ENCODE assay signal across 26 mouse cellular contexts in genomic region chr1:47432829-47433228, GRCm38 (mm10).
"Had no signal": no experiment of that assay in that cellular context is flagged by ENCODE, and none has a peak within 500 bp of the region (broad histone marks: within the 10 kb centered on the region; RNA-seq: fewer than 3 reads in every experiment).

No protein-coding gene starts in this region.

- H3K9ac ChIP-seq: heart, embryonic 12.5 days; hindbrain, embryonic 12.5 days; hindbrain, embryonic 14.5 days; kidney, embryonic 15.5 days; limb, embryonic 12.5 days; liver, embryonic 13.5 days had no signal

- ATAC-seq: hindbrain, embryonic 16.5 days; intestine, embryonic 16.5 days had no signal

- H3K9me3 ChIP-seq: heart, embryonic 10.5 days; heart, embryonic 12.5 days; hindbrain, embryonic 10.5 days; hindbrain, embryonic 12.5 days; kidney, embryonic 15.5 days; limb, embryonic 12.5 days; liver, embryonic 13.5 days had no signal

- H3K4me3 ChIP-seq: gastrocnemius, adult 2 months; heart, embryonic 10.5 days; heart, embryonic 12.5 days; hindbrain, embryonic 10.5 days; hindbrain, embryonic 12.5 days; kidney, embryonic 15.5 days; layer of hippocampus, adult 2 months; left cerebral cortex, adult 2 months; limb, embryonic 12.5 days; liver, embryonic 13.5 days had no signal

- H3K4me2 ChIP-seq: heart, embryonic 12.5 days; hindbrain, embryonic 12.5 days; hindbrain, embryonic 14.5 days; kidney, embryonic 15.5 days; limb, embryonic 12.5 days; liver, embryonic 11.5 days; liver, embryonic 13.5 days had no signal

- H3K36me3 ChIP-seq: heart, embryonic 10.5 days; heart, embryonic 12.5 days; hindbrain, embryonic 10.5 days; hindbrain, embryonic 12.5 days; kidney, embryonic 15.5 days; limb, embryonic 12.5 days; liver, embryonic 13.5 days had no signal

- H3K4me1 ChIP-seq: hindbrain, embryonic 10.5 days; hindbrain, embryonic 12.5 days; kidney, embryonic 15.5 days; limb, embryonic 12.5 days; liver, embryonic 13.5 days had no signal

- H3K27me3 ChIP-seq: heart, embryonic 12.5 days; hindbrain, embryonic 12.5 days; kidney, embryonic 15.5 days; limb, embryonic 12.5 days; liver, embryonic 13.5 days had no signal

- H3K27ac ChIP-seq: gastrocnemius, adult 2 months; heart, embryonic 10.5 days; hindbrain, embryonic 10.5 days; hindbrain, embryonic 12.5 days; hindbrain, embryonic 14.5 days; kidney, embryonic 15.5 days; kidney, postnatal 0 days; layer of hippocampus, adult 2 months; left cerebral cortex, adult 2 months; limb, embryonic 12.5 days; liver, embryonic 13.5 days had no signal

- DNase-seq: gastrocnemius, adult 2 months; gastrocnemius, postnatal 10 days; gastrocnemius, postnatal 25 days; heart, adult 18-20 months; heart, postnatal 10 days; heart, postnatal 4 days; kidney, adult 11 months; kidney, adult 2 months; kidney, adult 9 months; kidney, postnatal 25 days; kidney, postnatal 4 days; liver; liver, embryonic 13.5 days had no signal
